Mouse (Mus musculus) urinary bladder, postnatal 25 days (tissue): Measurements from ENCODE around the gene Acvrl1.
A peak's percentile ranks its signal among the peaks of the same experiment; 100 is the strongest.

Experiments used
- DNase-seq: peaks from one replicate; pipeline ENCODE4 v3.0.0; 2022; ENCODE audit warnings: low spot score

Gene Acvrl1

DNA sequence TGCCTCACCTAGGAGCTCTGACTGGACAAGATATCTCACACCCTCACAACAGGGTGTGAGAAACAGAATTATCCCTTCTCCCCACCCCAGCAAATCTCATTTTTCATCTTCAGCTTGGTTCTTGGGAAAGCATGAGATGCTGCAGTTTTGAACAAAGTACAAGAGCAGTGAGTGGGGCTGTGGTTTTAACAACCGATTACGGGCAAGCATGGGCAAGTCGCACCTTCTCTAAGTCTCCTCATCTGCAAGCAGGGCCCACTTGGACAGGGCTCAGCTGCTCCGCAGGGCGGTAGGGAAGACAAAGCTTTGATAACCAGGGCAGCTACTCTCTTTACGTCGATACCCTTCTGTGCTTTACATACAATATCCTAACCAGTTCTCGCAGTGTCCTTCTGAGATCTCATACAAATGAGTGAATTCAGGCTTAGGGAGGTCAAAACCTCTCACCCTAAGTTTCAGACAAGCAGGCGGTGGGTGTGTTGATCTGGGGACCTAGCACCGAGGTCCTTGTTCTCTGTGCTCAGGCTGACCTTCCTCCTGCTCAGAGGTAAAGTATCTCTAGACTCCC, 42.2 kb downstream of the Acvrl1 start:
- DNase-seq = no peak

GRCm38 (mm10) chr15:101171272-101171671, 43.0 kb downstream of the Acvrl1 start:
- no peak for DNase-seq

DNA sequence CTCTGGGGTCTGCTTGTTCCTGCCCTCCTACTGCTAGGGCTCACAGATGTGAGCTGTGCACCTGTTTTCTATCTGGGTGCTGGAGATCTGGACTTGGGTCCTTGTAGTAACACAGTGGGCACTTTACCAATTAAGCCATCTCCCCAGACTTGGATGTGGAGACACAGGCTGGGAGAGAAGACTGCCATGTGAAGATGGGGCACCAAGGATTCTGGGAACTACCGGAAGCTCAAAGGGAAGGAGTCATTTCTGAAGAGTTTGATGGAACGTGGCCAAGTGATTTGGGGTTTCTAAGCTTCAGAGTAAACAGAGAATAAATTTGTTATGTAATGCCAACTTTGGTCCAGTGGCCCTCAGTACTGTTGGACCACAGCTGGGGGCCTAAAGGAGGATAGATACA, 43.7 kb downstream of the Acvrl1 start:
- no peak for DNase-seq

GRCm38 (mm10) chr15:101173421-101174211, 45.3 kb downstream of the Acvrl1 start, which contains the start of gene Acvr1b:
Gene Acvr1b, plus strand, starts transcription at chr15:101174067.
- peak; percentile 89 for DNase-seq

DNA sequence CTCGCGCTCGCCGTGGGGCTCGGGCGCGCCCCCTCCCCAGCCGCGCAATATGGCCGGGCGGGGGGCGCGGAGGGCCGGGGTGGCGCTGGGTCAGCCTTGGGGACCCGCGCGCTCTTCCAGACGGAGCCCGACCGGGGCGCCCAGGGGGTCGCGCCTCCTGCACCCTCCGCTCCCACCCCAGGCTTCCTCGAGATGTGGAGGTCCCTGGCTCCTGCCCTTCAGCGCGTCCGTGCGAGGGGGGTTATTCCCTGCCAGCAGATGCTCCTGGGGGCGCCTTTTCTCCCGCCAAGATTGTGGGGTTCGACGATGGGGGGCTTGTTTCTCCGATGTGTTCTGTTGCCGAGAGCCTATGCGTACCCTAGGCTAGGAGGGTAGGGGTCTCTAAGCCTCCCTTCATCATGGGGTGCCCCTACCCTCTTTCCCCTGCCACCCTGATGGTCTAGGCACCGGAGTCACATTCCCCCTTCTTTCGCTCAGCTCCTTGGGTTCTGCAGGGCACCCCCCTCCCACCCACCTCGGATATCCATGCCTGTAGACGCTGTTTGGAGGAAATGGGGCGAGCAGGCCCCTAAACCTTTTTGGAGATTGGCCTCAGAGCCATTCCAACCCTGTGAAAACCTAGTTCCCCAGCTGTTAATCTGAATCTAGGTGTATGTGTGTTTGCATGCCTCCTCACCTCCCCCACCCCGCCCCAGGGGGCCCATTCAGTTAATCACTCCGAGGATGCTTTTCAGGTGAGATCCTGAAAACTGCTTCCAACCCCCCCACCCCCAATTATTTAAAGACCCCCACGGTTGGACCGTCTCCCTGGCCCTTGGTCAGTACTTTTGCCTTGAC, 46.2 kb downstream of the Acvrl1 start:
- DNase-seq = no peak

- no peak for DNase-seq
These were observed 46.8 kb downstream of the Acvrl1 start for GRCm38 (mm10) chr15:101175131-101175460.

- DNase-seq = no peak
These were observed 47.4 kb downstream of the Acvrl1 start for GRCm38 (mm10) chr15:101175613-101176283.

DNA sequence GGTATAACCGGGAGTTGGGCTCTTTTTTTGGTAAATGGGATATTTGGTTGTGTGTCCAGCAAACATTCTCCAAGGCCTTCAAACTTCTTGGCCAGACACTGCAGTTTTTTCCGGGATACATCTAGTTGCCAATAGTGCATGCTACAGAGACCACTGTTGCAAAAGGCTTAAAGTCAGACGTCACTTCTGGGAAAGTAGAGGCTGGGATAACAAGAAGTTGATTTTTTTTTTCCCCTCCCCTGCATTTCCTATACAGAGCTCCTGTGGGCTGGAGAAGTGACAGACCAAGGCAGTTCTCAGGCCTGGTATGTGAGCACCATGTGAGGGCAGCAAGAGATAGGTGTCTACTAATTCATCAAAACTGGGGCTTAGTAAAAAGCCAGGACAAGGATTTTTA, 48.0 kb downstream of the Acvrl1 start:
- no peak for DNase-seq

DNA sequence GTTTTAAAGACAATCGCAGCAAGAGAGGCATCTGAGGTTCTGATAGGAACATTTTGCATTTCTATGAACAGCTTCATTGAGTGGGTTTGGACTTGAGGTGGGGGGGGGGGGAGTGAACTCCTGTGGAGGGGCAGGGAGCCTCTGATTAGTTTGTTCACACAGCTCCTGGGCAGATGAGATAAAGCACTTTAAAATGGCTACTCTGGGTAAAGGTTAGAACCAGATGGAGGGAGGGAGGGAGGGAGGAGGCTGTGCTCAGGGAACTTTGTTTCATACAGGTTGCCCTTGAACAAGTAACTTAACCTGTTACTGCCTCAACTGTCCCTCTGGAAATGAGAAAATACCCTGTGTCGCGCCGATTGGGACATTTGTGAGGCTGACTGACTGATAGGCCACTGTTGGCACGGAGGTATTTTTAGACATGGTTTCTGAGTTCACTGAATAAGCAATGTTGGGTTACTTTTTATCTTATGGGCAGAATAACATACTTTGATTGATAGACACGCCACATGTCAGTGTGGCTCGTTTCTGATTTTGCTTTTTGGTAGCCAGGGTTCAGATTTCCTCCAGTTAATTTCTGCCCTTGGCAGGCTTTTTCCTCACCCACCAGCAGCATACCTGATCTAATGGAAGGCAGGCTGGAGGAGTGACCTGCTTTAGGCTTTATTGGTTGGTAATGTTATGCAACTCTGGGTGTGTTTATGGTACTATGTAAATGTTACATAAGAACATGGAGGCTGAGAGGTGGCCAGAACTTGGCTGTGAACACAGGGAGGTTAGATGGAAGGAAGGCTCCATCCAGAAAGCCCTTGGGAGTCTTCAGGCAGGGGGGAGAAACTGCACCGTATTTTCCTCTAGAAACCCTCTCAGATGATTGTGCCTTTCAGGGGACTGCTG, 48.7 kb downstream of the Acvrl1 start:
- no peak for DNase-seq

DNA sequence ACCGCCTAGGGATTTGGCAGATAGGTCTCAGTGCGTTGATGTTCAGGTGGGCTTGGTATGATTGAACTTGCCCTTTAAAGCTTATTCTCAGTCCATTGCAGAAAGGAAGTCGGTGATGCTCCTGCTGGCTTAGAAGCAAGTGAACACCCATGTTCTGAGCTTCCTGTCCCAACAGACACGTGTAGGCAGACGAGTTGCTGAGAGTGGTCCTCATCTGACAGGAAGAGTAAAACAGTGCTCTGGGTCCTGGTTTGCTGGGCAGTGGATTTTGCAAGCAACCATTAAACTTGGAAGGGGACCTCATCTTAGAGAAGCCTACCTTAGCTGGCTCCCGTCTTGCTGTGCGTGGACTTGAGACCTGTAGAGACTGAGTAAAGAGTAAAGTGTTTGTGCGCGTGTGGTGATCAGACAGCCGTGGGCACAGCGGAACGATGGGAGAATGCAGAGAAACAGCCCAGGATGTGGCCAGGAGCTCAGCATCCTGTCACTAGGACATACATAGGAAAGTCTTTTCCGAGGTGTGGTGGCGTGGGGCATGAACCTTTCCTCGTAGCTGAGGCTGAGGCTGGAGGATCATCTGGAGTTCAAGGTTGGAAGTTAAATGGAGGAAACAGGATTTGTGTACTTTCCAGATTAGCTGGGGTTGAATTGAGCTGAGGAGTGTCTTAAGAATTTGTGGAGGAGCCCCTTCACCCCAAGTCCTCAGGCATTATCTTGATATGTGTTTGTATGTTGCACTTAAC, 52.2 kb downstream of the Acvrl1 start:
- no peak for DNase-seq

DNA sequence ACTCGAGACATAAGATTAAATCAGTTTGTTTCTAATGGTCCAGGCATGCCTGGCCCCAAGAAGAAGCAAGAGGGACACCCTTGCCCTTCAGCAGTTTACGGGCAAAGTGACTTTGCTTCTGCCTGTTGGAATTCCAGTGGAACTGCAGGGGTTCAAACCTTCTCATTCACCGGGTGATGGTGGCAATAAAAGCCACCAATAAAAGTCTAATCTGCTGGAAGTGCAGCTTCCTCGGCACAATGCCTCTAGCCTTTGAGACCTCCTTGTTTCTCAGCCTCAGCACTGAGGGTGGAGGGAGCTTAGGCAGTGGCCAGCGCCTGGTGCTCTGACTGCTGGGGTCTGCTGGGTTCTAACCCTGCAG, 52.8 kb downstream of the Acvrl1 start:
- no peak for DNase-seq

DNA sequence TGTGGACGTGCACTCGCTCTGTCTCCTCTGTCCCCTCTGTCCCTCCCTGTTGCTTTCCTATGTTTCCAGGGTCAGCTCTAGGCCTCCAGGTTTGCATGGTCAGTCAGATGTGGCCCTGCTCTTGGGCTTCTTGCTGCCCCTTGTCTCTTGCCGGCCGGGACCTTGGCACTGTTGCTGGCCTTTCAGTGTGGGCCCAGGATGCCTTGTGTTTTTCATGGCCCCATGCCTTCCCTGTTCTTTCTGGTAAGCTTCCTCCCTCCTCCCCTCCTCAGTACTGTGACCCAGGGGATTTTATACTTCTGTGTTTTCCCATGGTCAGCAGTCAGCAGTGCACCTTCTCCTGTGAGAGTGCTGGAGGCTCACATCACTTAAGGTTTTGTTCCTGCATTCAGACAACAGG, 53.2 kb downstream of the Acvrl1 start:
- no peak for DNase-seq

DNA sequence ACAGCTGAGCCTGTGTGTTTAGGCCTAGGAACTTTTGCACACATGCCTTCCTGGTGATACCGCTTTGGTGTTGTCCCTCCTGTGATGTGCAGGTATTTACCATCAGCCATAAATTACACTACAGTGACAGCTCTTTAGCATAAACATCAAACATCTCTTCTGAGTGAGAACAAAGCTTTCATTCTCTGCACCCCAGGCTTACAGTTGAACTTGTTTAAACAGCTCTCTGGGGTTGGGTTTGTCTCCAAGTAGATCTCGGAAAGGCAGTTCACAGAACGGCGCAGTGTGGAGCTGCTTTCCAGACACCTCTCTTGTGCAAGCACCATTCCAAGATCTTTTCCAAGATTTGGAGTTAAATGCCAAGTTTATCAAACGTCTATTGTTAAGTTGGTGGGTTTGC, 54.4 kb downstream of the Acvrl1 start:
- DNase-seq = no peak

- no peak for DNase-seq
These were observed 56.0 kb downstream of the Acvrl1 start for GRCm38 (mm10) chr15:101184300-101184699.

DNA sequence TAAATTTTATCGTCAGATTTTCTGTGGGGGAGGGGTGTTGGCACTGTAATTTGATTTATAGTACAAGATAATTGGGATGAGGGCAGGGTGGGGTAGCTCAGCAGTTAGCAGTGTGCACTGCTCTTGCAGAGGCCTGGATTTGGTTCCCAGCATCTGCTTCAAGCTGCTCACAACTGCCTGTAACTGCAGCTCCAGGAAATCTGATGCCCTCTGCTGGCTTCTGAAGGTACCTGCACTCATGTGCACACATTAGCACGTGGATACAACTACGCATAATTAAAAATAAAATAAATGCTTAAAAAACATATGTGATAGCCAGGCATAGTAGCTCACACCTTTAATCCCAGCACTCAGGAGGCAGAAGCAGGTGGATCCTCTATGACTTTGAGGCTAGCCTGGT, 57.2 kb downstream of the Acvrl1 start:
- DNase-seq = no peak

DNA sequence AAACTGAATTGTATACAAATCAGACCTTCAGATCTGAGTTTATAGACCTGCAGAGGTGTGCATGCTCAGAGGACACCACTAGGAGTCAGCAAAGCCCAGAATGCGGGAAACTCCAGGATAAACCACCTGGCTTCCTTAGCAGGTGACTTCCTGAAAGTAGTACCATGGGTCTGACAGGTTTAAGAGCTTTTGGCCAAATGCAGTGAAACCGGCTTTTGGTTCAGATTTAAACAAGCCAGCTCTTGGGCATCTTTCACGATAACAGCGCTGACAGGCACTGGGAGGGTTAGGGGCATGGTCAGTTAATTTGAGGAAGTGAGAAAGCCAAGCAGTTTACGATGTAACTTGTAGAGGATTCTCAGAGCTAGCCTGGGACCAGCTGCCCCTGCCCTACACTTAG, 59.6 kb downstream of the Acvrl1 start:
- DNase-seq = no peak

DNA sequence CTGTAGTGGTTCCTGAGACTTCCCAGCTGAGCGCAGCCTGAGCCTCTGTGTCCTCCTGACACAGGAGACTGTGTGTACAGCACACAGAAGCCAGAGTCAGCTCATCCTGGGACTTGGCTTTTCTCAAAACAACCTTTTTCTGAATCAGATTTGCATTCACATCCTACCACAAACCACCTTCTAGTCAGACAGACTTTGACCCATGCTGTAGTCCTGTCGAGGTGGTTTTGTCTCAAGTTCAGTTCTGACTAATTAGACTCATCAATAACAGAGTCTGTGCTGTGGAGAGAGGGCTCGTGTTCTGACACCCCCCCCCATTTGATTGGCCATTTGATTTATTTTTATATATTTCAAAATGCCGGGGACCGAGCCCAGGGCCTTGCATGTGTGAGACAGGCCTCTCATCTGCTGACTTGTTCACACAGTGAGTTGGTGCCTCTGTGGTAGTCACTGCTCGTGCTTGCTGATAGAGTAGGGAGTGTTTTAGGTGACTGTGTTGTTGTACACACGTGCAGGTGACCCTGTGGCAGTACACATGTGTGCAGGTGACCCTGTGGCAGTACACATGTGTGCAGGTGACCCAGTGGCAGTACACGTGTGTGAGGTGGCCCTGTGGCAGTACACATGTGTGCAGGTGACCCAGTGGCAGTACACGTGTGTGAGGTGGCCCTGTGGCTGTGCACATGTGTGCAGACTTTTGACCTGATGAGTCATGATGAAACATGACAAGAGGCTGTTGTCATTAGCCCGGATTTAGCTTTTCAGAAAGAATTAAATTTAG, 61.8 kb downstream of the Acvrl1 start:
- no peak for DNase-seq

DNA sequence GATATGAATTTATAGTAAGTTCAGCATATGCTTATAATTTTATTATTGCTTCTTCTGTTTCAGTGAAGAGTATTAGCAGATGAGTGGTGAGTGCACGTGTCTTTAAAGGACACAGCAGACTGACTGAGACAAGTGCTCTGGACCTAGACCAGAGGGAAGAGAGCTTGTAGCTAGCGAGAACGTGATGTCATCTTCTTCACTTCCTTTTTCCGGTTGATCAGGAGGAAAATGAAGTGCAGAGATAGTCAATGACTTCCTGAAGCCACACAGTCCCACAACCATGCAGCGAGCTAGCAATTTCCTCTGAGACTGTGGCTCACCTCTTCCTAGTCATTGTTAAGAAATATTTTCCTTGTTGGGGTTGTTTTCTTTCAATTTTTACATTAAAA, 62.4 kb downstream of the Acvrl1 start:
- DNase-seq = no peak

GRCm38 (mm10) chr15:101191459-101192259, 63.3 kb downstream of the Acvrl1 start:
- peak; percentile 53 for DNase-seq
